In the genomic region with DNA sequence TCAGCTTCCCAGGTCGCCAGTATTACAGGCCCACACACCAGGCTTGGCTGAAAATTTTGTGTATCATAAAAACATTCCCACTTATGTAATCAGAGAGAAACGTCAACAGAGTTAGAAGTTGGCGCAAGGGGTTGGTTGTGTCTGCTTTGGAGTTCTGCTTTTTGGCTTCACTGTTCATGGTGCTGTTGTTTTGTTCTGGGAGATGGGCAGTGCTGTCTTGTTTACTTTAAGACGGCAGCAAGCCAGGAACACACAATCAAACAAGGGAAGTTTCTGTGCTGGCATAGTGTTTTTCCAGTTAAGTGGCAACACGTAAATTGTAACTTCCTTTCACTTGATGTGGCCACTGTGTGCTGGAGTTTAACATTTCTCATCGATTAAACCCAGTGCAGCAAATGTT, we compare ENCODE assay signal across 30 mouse cellular contexts. TPM values are rescaled to one million over a fixed set of nuclear protein-coding genes. Genes with fewer than 3 reads are reported as not detected.
DNase-seq lines count a peak whose midpoint lies in the region; ATAC-seq and TF ChIP-seq lines count a peak whose summit lies in the region.
"Had no signal": no experiment of that assay in that cellular context is flagged by ENCODE, and none has a peak within 500 bp of the region (broad histone marks: within the 10 kb centered on the region; RNA-seq: fewer than 3 reads in every experiment).

No protein-coding gene starts in this region.

- H3K9me3 ChIP-seq in liver, embryonic 12.5 days (replicated peaks) = no peaks in the 10 kb centered on the region
- H3K9me3 ChIP-seq in lung, embryonic 16.5 days (ENCODE audit: control insufficient read depth, low read length) = no peaks in the 10 kb centered on the region; the same call in 1 of the 2 replicates
- H3K9me3 ChIP-seq in midbrain, embryonic 13.5 days = no peaks in the 10 kb centered on the region
- H3K9me3 ChIP-seq: hindbrain, embryonic 13.5 days; limb, embryonic 13.5 days; midbrain, embryonic 10.5 days; stomach, embryonic 15.5 days had no signal

- no peak for ATAC-seq in liver, embryonic 12.5 days
- peak; percentile 72 for ATAC-seq in lung, embryonic 16.5 days (ENCODE audit: low read depth)
- ATAC-seq in midbrain, embryonic 13.5 days = no peak
- ATAC-seq: forebrain, embryonic 16.5 days; intestine, postnatal 0 days; midbrain, embryonic 16.5 days; Patski had no signal

- DNase-seq in liver, adult 2 months (ENCODE audit: extremely low read depth, low read depth, low spot score) = peak; percentile 100
- peak; percentile 67 to 80 for DNase-seq in lung, adult 18-20 months
- DNase-seq in lung, postnatal 36 days = peak; percentile 87
- no peak for DNase-seq in adrenal gland, postnatal 25 days
- no peak for DNase-seq in layer of hippocampus, adult 8-10 months (ENCODE audit: low spot score in 2 of 2)
- DNase-seq: adrenal gland, postnatal 14 days; cerebellum, adult 18-20 months; cerebellum, postnatal 14 days; gastrocnemius, postnatal 14 days; heart, adult 18-20 months; heart, postnatal 4 days; kidney, postnatal 14 days; right cerebral cortex, postnatal 4 days; thymus, postnatal 14 days had no signal

- H3K4me2 ChIP-seq in liver, embryonic 12.5 days = no peak overlapping the region
- H3K4me2 ChIP-seq in lung, embryonic 16.5 days (ENCODE audit: low read depth, low read length) = no peak overlapping the region
- H3K4me2 ChIP-seq in midbrain, embryonic 13.5 days (replicated peaks) = no peak overlapping the region
- H3K4me2 ChIP-seq: heart, embryonic 12.5 days; hindbrain, embryonic 13.5 days; limb, embryonic 13.5 days; stomach, embryonic 15.5 days had no signal

- no peaks in the 10 kb centered on the region for H3K79me2 ChIP-seq in liver, adult 2 months (ENCODE audit: control insufficient read depth, insufficient read depth, low read length)

- TF ChIP-seq POLR2A in liver, adult 2 months (IDR thresholded peaks at IDR 0.05; ENCODE audit: extremely low read depth, insufficient read depth, low read length) = no peak

- WGBS in liver, adult 2 months = 13% methylated on average over 6 of the region's 6 CpGs
- WGBS in liver, embryonic 12.5 days (ENCODE audit: insufficient replicate concordance) = 54% methylated on average over 6 of the region's 6 CpGs
- 33% methylated on average over 6 of the region's 6 CpGs for WGBS in lung, embryonic 16.5 days
- WGBS in midbrain, embryonic 13.5 days = 81% methylated on average over 6 of the region's 6 CpGs

- TF ChIP-seq CTCF in liver, adult 2 months (IDR thresholded peaks at IDR 0.05; ENCODE audit: low read depth, low read length) = no peak

- no peaks in the 10 kb centered on the region for H3K36me3 ChIP-seq in liver, adult 2 months (ENCODE audit: control insufficient read depth, insufficient read depth, low read length)
- no peaks in the 10 kb centered on the region for H3K36me3 ChIP-seq in liver, embryonic 12.5 days
- no peaks in the 10 kb centered on the region for H3K36me3 ChIP-seq in lung, embryonic 16.5 days (ENCODE audit: control insufficient read depth, insufficient read depth, low read length)
- H3K36me3 ChIP-seq in midbrain, embryonic 13.5 days = no peaks in the 10 kb centered on the region
- H3K36me3 ChIP-seq: heart, embryonic 12.5 days; hindbrain, embryonic 13.5 days; limb, embryonic 13.5 days; midbrain, embryonic 10.5 days; stomach, embryonic 15.5 days had no signal

- H3K27ac ChIP-seq in liver, adult 2 months (replicated peaks; ENCODE audit: insufficient read depth, low read depth, low read length) = peak overlapping the region; percentile 78
- no peak overlapping the region for H3K27ac ChIP-seq in liver, embryonic 12.5 days
- H3K27ac ChIP-seq in lung, embryonic 16.5 days (ENCODE audit: low read length) = no peak overlapping the region
- H3K27ac ChIP-seq in midbrain, embryonic 13.5 days = no peak overlapping the region
- H3K27ac ChIP-seq: hindbrain, embryonic 13.5 days; limb, embryonic 13.5 days; liver, embryonic 14.5 days; midbrain, embryonic 10.5 days; stomach, embryonic 15.5 days had no signal

- no peak overlapping the region for H3K4me3 ChIP-seq in liver, adult 2 months (ENCODE audit: insufficient read depth, low read depth, low read length)
- H3K4me3 ChIP-seq in liver, embryonic 12.5 days = no peak overlapping the region
- H3K4me3 ChIP-seq in lung, embryonic 16.5 days (ENCODE audit: low read length) = no peak overlapping the region
- no peak overlapping the region for H3K4me3 ChIP-seq in midbrain, embryonic 13.5 days (replicated peaks)
- H3K4me3 ChIP-seq: erythroblast, embryonic 14.5 days; heart, embryonic 12.5 days; hindbrain, embryonic 13.5 days; limb, embryonic 13.5 days; midbrain, embryonic 10.5 days; stomach, embryonic 15.5 days had no signal

- H3K9ac ChIP-seq in liver, adult 2 months (ENCODE audit: low read depth, low read length) = peak overlapping the region; percentile 20; the same call in 1 of the 2 replicates
- H3K9ac ChIP-seq in liver, embryonic 12.5 days = no peak overlapping the region
- no peak overlapping the region for H3K9ac ChIP-seq in lung, embryonic 16.5 days (ENCODE audit: low read length)
- H3K9ac ChIP-seq in midbrain, embryonic 13.5 days (replicated peaks) = no peak overlapping the region
- H3K9ac ChIP-seq: heart, embryonic 12.5 days; hindbrain, embryonic 13.5 days; limb, embryonic 13.5 days; liver, embryonic 14.5 days; stomach, embryonic 15.5 days had no signal

- H3K4me1 ChIP-seq in liver, adult 2 months (ENCODE audit: control insufficient read depth, insufficient read depth, low read length) = peaks cover 11% of the 10 kb centered on the region; the same call in 1 of the 2 replicates
- H3K4me1 ChIP-seq in liver, embryonic 12.5 days = no peaks in the 10 kb centered on the region
- peaks cover 7% of the 10 kb centered on the region for H3K4me1 ChIP-seq in lung, embryonic 16.5 days (replicated peaks; ENCODE audit: control insufficient read depth, insufficient read depth, low read length)
- H3K4me1 ChIP-seq in midbrain, embryonic 13.5 days (replicated peaks) = no peaks in the 10 kb centered on the region
- H3K4me1 ChIP-seq: heart, embryonic 12.5 days; hindbrain, embryonic 13.5 days; limb, embryonic 13.5 days; midbrain, embryonic 10.5 days; stomach, embryonic 15.5 days had no signal

- no peaks in the 10 kb centered on the region for H3K27me3 ChIP-seq in liver, adult 2 months (ENCODE audit: control insufficient read depth, insufficient read depth, low read length)
- H3K27me3 ChIP-seq in liver, embryonic 12.5 days (replicated peaks) = no peaks in the 10 kb centered on the region
- H3K27me3 ChIP-seq in lung, embryonic 16.5 days (ENCODE audit: control insufficient read depth, insufficient read depth, low read depth, low read length) = no peaks in the 10 kb centered on the region
- H3K27me3 ChIP-seq in midbrain, embryonic 13.5 days = no peaks in the 10 kb centered on the region
- H3K27me3 ChIP-seq: heart, embryonic 12.5 days; hindbrain, embryonic 13.5 days; limb, embryonic 13.5 days; Patski; stomach, embryonic 15.5 days had no signal

RNA-seq across cellular contexts. Expression of a gene that starts 22.7 kb away (rescaled TPM):
- 17.1 and 24.6 TPM in 2 replicates for total RNA-seq in liver, adult 2 months (2014; rRNA removed)
- polyA plus RNA-seq in liver, adult 2 months (2012; rRNA removed) = 0.36 and 0.89 TPM in 2 replicates
- 0.61 and 0.69 TPM in 2 replicates for polyA plus RNA-seq in liver, embryonic 12.5 days (2016; fragmentation: Nextera tagmentation; extraction: Ambion mirVana)
- 6.6 and 8.5 TPM in 2 replicates for polyA plus RNA-seq in lung, embryonic 16.5 days (2015; fragmentation: Nextera tagmentation; extraction: Ambion mirVana)
- polyA plus RNA-seq in midbrain, embryonic 13.5 days (2015; fragmentation: Nextera tagmentation; extraction: Ambion mirVana) = 1.9 and 2.7 TPM in 2 replicates
- total RNA-seq in adrenal gland, postnatal 25 days (2021) = 11.8 and 14.5 TPM in 2 replicates
- total RNA-seq in layer of hippocampus, adult 8-10 months (2022) = 1 to 10 TPM; 1.8 to 3.3 (median 3.1) TPM
- total RNA-seq: MEL; neutrophil, adult 5-6 weeks had no signal
- polyA plus RNA-seq: erythroblast, embryonic 14.5 days had no signal

RNA-seq across cellular contexts. Expression of a gene that starts 47.0 kb away (rescaled TPM):
- total RNA-seq in liver, adult 2 months (2014; rRNA removed) = 16.8 and 17.2 TPM in 2 replicates
- polyA plus RNA-seq in liver, adult 2 months (2012; rRNA removed) = 15.0 and 18.7 TPM in 2 replicates
- 48.1 and 51.2 TPM in 2 replicates for polyA plus RNA-seq in liver, embryonic 12.5 days (2016; fragmentation: Nextera tagmentation; extraction: Ambion mirVana)
- polyA plus RNA-seq in lung, embryonic 16.5 days (2015; fragmentation: Nextera tagmentation; extraction: Ambion mirVana) = 96.7 and 99.8 TPM in 2 replicates
- polyA plus RNA-seq in midbrain, embryonic 13.5 days (2015; fragmentation: Nextera tagmentation; extraction: Ambion mirVana) = 94.2 and 94.8 TPM in 2 replicates
- total RNA-seq in adrenal gland, postnatal 25 days (2021) = 57.8 and 81.7 TPM in 2 replicates
- 10 to 100 TPM; 23.6 to 33.8 (median 28.7) TPM for total RNA-seq in layer of hippocampus, adult 8-10 months (2022)

Comparison
In these comparisons a context has a peak if more than half of its experiments do, and no peak if none do; other contexts are left out.
1. DNase-seq: peak in liver, adult 2 months (single experiment), lung, adult 18-20 months (2 of 2) and lung, postnatal 36 days (single experiment); none in adrenal gland, postnatal 25 days (single experiment) and layer of hippocampus, adult 8-10 months (0 of 2).